Mouse (Mus musculus): ENCODE data around the gene Slco6c1. TPM values are rescaled to one million over a fixed set of nuclear protein-coding genes. Genes with fewer than 3 reads are reported as not detected.

Slco6c1 gene
- not detected in 2 replicates for polyA plus RNA-seq (2012; ENCODE audit: insufficient read depth, low replicate concordance)

DNA sequence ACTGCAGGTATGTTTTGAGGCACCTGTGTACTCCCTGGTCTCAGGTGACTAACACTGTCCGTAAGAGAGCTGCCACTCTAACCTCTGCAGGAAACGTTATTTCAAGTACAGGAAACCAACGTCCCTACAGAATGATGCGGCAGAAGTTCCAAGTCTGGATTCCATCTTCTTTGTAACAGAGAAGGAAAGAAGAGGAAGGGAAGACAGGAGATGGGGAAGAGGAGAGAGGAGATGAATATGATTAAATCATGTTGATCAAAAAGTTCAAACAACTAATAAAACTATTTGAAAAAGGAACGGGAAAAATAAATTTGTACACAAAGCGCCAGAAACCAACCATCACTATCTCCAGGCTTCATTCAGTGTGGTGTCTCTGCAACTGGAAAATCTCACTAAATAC, at the start of gene Slco6c1:
TSS of gene Slco6c1 (minus strand) at position 101 of the 400 bp plus-strand sequence.
- TF ChIP-seq FLI1 (IDR thresholded peaks at IDR 0.05; ENCODE audit: low read length) (no peak), GATA1 (IDR thresholded peaks at IDR 0.05; ENCODE audit: borderline replicate concordance, low read length) (no peak)

DNA sequence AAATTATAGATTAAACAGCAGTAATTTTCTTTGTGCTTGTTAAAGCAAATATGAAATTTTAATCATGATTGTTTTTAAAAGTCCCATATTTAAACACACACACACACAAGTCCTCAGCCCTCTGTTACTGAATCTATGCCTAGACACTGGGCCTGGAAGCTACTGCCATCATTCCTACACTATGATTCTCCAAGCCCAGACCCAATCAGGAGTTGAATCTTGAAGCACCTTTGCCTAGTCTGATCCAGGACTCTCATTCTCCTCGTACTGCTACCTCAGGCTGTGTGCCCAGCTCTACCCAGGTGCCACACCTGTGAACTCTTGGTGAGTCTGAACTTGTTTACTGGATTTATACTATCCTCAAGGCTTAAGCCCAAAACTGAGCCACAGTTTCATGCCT, 89.1 kb downstream of the Slco6c1 start:
- no peaks in the 10 kb centered on the region for H3K9me3 ChIP-seq
- H3K4me1 ChIP-seq: no peaks in the 10 kb centered on the region
- no peaks in the 10 kb centered on the region for H3K27me3 ChIP-seq (replicated peaks)
- no peak overlapping the region for H3K4me3 ChIP-seq (replicated peaks)
- H3K36me3 ChIP-seq (replicated peaks; ENCODE audit: low read length): no peaks in the 10 kb centered on the region
- TF ChIP-seq FLI1 (IDR thresholded peaks at IDR 0.05; ENCODE audit: low read length) (no peak), GATA1 (IDR thresholded peaks at IDR 0.05; ENCODE audit: borderline replicate concordance, low read length) (no peak)

More for the DNA sequence above, at the start of gene Slco6c1:
- Histone ChIP-seq H3K36me3 (replicated peaks; ENCODE audit: low read length) (no peaks in the 10 kb centered on the region), H3K27me3 (replicated peaks) (no peaks in the 10 kb centered on the region), H3K4me3 (replicated peaks) (no peak within 1 kb of the TSS), H3K9me3 (peaks cover 8% of the 10 kb centered on the region; the same call in 1 of the 2 replicates), H3K4me1 (no peaks in the 10 kb centered on the region)

DNA sequence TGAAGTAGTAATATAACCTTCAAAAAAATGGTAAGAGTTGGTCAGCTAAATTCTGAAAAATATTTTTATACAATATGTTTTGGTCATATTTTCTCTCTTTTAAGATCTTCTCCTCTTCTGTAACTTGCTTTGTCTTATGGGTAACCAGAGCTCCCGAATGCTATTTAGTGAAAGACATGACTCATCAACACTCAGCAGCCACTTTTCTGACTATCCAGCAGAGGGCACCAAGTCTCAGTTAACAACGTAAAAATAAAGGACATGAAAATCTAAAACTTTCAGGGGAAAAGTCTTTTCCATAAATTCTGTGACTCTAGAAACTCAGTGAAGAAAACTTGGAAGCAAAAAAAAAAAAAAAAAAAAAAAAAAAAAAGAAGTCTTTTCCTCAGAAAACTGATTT, 89.6 kb downstream of the Slco6c1 start:
- H3K9me3 ChIP-seq: no peaks in the 10 kb centered on the region
- H3K27me3 ChIP-seq (replicated peaks): no peaks in the 10 kb centered on the region
- TF ChIP-seq FLI1 (IDR thresholded peaks at IDR 0.05; ENCODE audit: low read length) (no peak), GATA1 (IDR thresholded peaks at IDR 0.05; ENCODE audit: borderline replicate concordance, low read length) (no peak)
- no peaks in the 10 kb centered on the region for H3K36me3 ChIP-seq (replicated peaks; ENCODE audit: low read length)
- no peaks in the 10 kb centered on the region for H3K4me1 ChIP-seq
- no peak overlapping the region for H3K4me3 ChIP-seq (replicated peaks)

DNA sequence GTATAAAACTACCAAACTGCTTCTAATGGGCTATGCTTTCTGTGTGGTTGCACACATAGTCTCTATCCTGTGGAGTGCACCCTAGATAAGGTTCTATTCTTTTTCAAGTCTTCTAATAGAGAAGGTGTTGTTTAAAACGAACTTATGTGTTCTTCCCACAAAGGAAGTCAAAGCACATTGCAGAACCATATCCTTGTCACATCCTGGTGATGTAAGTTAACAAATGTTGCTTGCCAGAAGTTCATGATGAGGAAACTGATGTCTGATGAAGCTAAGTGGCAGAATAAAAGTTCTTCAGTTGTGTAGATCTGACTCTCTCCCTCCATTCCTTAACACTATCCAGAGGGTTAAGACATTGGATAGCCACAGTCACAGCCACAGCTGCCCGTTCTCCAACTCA, 90.1 kb downstream of the Slco6c1 start:
- no peak for TF ChIP-seq GATA1 (IDR thresholded peaks at IDR 0.05; ENCODE audit: borderline replicate concordance, low read length)
- no peak for TF ChIP-seq FLI1 (IDR thresholded peaks at IDR 0.05; ENCODE audit: low read length)
- H3K36me3 ChIP-seq (replicated peaks; ENCODE audit: low read length): no peaks in the 10 kb centered on the region

DNA sequence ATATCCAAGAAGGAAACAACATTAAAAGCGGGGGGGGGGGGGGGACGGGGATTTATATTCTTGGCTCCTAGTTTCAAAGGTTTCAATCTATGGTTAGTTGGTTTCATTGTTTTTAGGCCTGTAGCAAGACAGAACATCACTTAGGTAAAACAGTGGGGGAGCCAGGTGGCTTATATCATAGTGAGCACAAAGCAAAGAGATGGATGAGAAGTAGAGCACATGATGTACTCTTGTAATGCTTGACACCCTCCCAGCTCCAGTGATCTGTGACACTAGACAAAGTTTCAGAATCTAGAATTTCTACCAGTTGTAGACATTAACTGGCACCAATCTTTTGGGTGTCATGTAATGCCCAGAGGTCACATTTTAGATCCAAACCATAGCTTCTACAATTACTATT, 106.7 kb downstream of the Slco6c1 start:
- Histone ChIP-seq H3K9me3 (no peaks in the 10 kb centered on the region), H3K27me3 (replicated peaks) (no peaks in the 10 kb centered on the region), H3K36me3 (replicated peaks; ENCODE audit: low read length) (no peaks in the 10 kb centered on the region), H3K4me1 (no peaks in the 10 kb centered on the region), H3K4me3 (replicated peaks) (no peak overlapping the region)
- TF ChIP-seq FLI1 (IDR thresholded peaks at IDR 0.05; ENCODE audit: low read length) (no peak), GATA1 (IDR thresholded peaks at IDR 0.05; ENCODE audit: borderline replicate concordance, low read length) (no peak)

More for the DNA sequence above, 90.1 kb downstream of the Slco6c1 start:
- Histone ChIP-seq H3K27me3 (replicated peaks) (no peaks in the 10 kb centered on the region), H3K4me1 (no peaks in the 10 kb centered on the region), H3K4me3 (replicated peaks) (no peak overlapping the region), H3K9me3 (no peaks in the 10 kb centered on the region)

DNA sequence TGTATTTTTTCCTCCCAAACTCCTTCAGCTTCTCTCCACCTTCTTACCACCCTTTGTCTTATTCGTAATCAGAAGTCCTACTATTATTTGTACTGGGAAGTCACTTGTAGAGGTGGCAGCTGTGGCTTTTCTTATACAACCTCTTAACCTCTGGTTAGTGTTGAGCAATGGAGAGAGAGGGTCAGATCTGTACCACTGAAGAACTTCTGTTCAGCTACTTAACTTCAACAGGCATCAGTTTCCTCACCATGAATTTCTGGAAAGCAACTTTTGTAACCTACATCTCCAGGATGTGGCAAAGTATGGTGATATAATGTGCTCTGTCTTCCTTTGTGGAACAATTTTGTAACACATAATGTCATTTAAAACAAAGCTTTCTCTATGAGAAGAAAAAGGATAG, 108.7 kb downstream of the Slco6c1 start:
- H3K4me3 ChIP-seq (replicated peaks): no peak overlapping the region
- TF ChIP-seq FLI1 (IDR thresholded peaks at IDR 0.05; ENCODE audit: low read length) (no peak), GATA1 (IDR thresholded peaks at IDR 0.05; ENCODE audit: borderline replicate concordance, low read length) (no peak)
- no peaks in the 10 kb centered on the region for H3K4me1 ChIP-seq
- no peaks in the 10 kb centered on the region for H3K27me3 ChIP-seq (replicated peaks)
- H3K9me3 ChIP-seq: no peaks in the 10 kb centered on the region
- no peaks in the 10 kb centered on the region for H3K36me3 ChIP-seq (replicated peaks; ENCODE audit: low read length)

DNA sequence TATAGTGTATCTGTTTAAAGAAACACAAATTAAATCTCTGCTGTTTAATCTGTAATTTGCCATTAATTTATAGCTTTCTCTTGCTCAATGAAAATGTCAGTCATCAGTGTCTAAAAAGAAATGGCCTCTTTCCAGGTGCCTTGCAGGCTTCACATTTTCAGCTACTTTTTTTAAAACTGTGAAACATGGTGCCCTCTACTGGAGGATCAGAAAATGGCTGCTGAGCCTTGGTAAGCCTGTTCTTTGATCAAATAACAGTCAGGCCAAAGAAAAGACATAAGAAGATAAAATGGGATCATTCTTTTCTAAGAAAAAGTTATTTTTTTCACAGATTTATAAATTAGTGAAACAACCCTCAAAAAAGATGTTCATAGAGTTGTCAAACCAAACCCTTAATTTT, 109.1 kb downstream of the Slco6c1 start:
- Histone ChIP-seq H3K9me3 (no peaks in the 10 kb centered on the region), H3K4me1 (no peaks in the 10 kb centered on the region), H3K4me3 (replicated peaks) (no peak overlapping the region), H3K36me3 (replicated peaks; ENCODE audit: low read length) (no peaks in the 10 kb centered on the region), H3K27me3 (replicated peaks) (no peaks in the 10 kb centered on the region)
- TF ChIP-seq GATA1 (IDR thresholded peaks at IDR 0.05; ENCODE audit: borderline replicate concordance, low read length): no peak
- no peak for TF ChIP-seq FLI1 (IDR thresholded peaks at IDR 0.05; ENCODE audit: low read length)

Measured in megakaryocyte, embryonic 14.5 days (primary cell).